26 mouse cellular contexts compared by ENCODE assay signal in the genomic region with DNA sequence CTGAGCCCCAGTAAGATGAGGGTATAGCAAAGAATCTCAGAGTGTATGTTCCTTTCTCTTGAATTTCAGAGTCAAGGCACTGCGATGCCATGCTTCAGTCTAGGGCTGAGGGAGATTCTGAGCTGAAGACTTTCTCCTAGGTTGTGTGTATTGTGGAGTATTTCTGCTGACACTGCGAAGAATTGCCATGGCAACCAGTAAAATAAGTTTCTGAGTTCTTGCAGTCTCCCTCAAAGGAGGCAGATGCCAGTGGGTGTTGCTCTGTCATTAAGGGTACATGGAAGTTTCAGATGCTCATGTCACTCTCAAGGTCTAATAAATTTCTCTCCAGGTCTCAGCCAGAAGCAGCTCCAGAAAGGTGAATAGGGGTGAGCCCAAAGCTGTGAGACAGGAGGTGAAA. TPM values are rescaled to one million over a fixed set of nuclear protein-coding genes. Genes with fewer than 3 reads are reported as not detected.
A peak's percentile ranks its signal among the peaks of the same experiment; 100 is the strongest.
DNase-seq lines count a peak whose midpoint lies in the region; ATAC-seq and TF ChIP-seq lines count a peak whose summit lies in the region.
"Had no signal": no experiment of that assay in that cellular context is flagged by ENCODE, and none has a peak within 500 bp of the region (broad histone marks: within the 10 kb centered on the region; RNA-seq: fewer than 3 reads in every experiment).

No protein-coding gene starts in this region.

- H3K9me3 ChIP-seq in CH12.LX (replicated peaks; ENCODE audit: low read length): peaks cover 3% of the 10 kb centered on the region
- H3K9me3 ChIP-seq: embryonic facial prominence, embryonic 12.5 days; embryonic facial prominence, embryonic 15.5 days; forebrain, embryonic 15.5 days; hindbrain, embryonic 10.5 days; hindbrain, embryonic 13.5 days; intestine, embryonic 15.5 days had no signal

- peaks cover 0 to 14% of the 10 kb centered on the region in 2 experiments; a peak in 3 of 4 replicates for H3K4me1 ChIP-seq in CH12.LX (ENCODE audit: control insufficient read depth in 1 of 2, insufficient read depth in 2 of 2)
- H3K4me1 ChIP-seq in cortical plate, adult 2 months (ENCODE audit: control insufficient read depth, insufficient read depth, low read length): peaks cover 8% of the 10 kb centered on the region; the same call in 1 of the 2 replicates

- no peaks in the 10 kb centered on the region for H3K27me3 ChIP-seq in CH12.LX (replicated peaks)
- H3K27me3 ChIP-seq: embryonic facial prominence, embryonic 12.5 days; embryonic facial prominence, embryonic 15.5 days; forebrain, embryonic 15.5 days; hindbrain, embryonic 13.5 days; intestine, embryonic 15.5 days had no signal

- dilution Hi-C loops in CH12.LX (cut with MboI; ENCODE audit: extremely low pct_ligation_motif_present, extremely low pct_unique_long_range_greater_than_20kb, low sequenced_read_pairs): no loop called here

- in situ Hi-C loops in CH12.LX (cut with MboI; ENCODE audit: low pct_ligation_motif_present, low pct_unique_long_range_greater_than_20kb, low sequenced_read_pairs): no loop called here

- TF ChIP-seq EP300 in CH12.LX (IDR thresholded peaks at IDR 0.05; ENCODE audit: low read length): no peak

- no peaks in the 10 kb centered on the region for H3K36me3 ChIP-seq in CH12.LX (replicated peaks in 1 of 2; ENCODE audit: control insufficient read depth in 1 of 2, insufficient read depth in 1 of 2, low read length in 1 of 2)
- H3K36me3 ChIP-seq: embryonic facial prominence, embryonic 12.5 days; embryonic facial prominence, embryonic 15.5 days; forebrain, embryonic 15.5 days; hindbrain, embryonic 10.5 days; hindbrain, embryonic 13.5 days; intestine, embryonic 15.5 days had no signal

- DNase-seq in frontal cortex, postnatal 36 days (ENCODE audit: low spot score in 2 of 2): peak; percentile 43 to 60
- no peak for DNase-seq in frontal cortex, postnatal 14 days (ENCODE audit: low spot score in 2 of 2)
- DNase-seq in left cerebral cortex, adult 9 months (ENCODE audit: low spot score in 2 of 2): peak; percentile 51 to 58
- no peak for DNase-seq in left cerebral cortex, adult 8-10 months (ENCODE audit: low spot score in 2 of 2)
- no peak for DNase-seq in CH12.LX (ENCODE audit: extremely low read depth)
- DNase-seq: adrenal gland, adult 2 months; adrenal gland, postnatal 25 days; B cell, adult 2 months; cerebellum, adult 18-20 months; cerebellum, adult 9-10 months; cerebellum, postnatal 14 days; gastrocnemius, postnatal 10 days; gastrocnemius, postnatal 36 days; heart, adult 11 months; heart, postnatal 36 days had no signal

- no peak overlapping the region for H3K27ac ChIP-seq in CH12.LX (ENCODE audit: insufficient read depth, low read depth)
- H3K27ac ChIP-seq in cortical plate, adult 2 months (ENCODE audit: insufficient read depth, low read length): 0 out of 2 replicates have a peak overlapping the region, but pooled peaks have one; percentile 21
- H3K27ac ChIP-seq: embryonic facial prominence, embryonic 12.5 days; embryonic facial prominence, embryonic 15.5 days; forebrain, embryonic 15.5 days; hindbrain, embryonic 10.5 days; hindbrain, embryonic 13.5 days; intestine, embryonic 15.5 days had no signal

- ATAC-seq in granulocyte monocyte progenitor cell, adult 5-6 weeks (replicated peaks; ENCODE audit: poor library complexity, severe bottlenecking): no peak
- ATAC-seq: forebrain, embryonic 15.5 days; hindbrain, embryonic 16.5 days; intestine, embryonic 15.5 days had no signal

- TF ChIP-seq CTCF in CH12.LX (conservative IDR thresholded peaks at IDR 0.05 in 1 of 2, IDR thresholded peaks at IDR 0.05 in 1 of 2; ENCODE audit: low read depth in 2 of 2, low read length in 2 of 2): no peak
- TF ChIP-seq CTCF in cortical plate, adult 2 months (IDR thresholded peaks at IDR 0.05; ENCODE audit: extremely low read depth, insufficient read depth, low read length): no peak

- no peak for TF ChIP-seq RAD21 in CH12.LX (IDR thresholded peaks at IDR 0.05; ENCODE audit: low read depth, low read length)

- H3K4me3 ChIP-seq in CH12.LX (replicated peaks in 1 of 3; ENCODE audit: low read depth in 2 of 3, low read length in 2 of 3, poor library complexity in 1 of 3): no peak overlapping the region
- H3K4me3 ChIP-seq in cortical plate, adult 2 months (ENCODE audit: insufficient read depth, low read length): no peak overlapping the region
- H3K4me3 ChIP-seq: embryonic facial prominence, embryonic 12.5 days; embryonic facial prominence, embryonic 15.5 days; forebrain, embryonic 15.5 days; hindbrain, embryonic 10.5 days; hindbrain, embryonic 13.5 days; intestine, embryonic 15.5 days had no signal

- H3K4me2 ChIP-seq in CH12.LX (ENCODE audit: insufficient read depth, low read depth, poor library complexity, severe bottlenecking): no peak overlapping the region
- H3K4me2 ChIP-seq: embryonic facial prominence, embryonic 12.5 days; embryonic facial prominence, embryonic 15.5 days; forebrain, embryonic 15.5 days; heart, embryonic 11.5 days; hindbrain, embryonic 13.5 days; intestine, embryonic 15.5 days had no signal

- H3K79me2 ChIP-seq in CH12.LX (replicated peaks; ENCODE audit: control insufficient read depth, extremely low read depth, insufficient read depth, poor library complexity, severe bottlenecking): 0 out of 2 replicates have a peak, but pooled peaks cover 2% of the 10 kb centered on the region

- H3K9ac ChIP-seq in CH12.LX (ENCODE audit: insufficient read depth, low read depth): no peak overlapping the region
- H3K9ac ChIP-seq: embryonic facial prominence, embryonic 12.5 days; embryonic facial prominence, embryonic 15.5 days; forebrain, embryonic 15.5 days; hindbrain, embryonic 13.5 days; intestine, embryonic 15.5 days had no signal

- TF ChIP-seq POLR2A in CH12.LX (IDR thresholded peaks at IDR 0.05; ENCODE audit: low read depth, low read length): no peak
- 0 out of 2 replicates have a peak, but pooled peaks have one; percentile 11 for TF ChIP-seq POLR2A in cortical plate, adult 2 months (IDR thresholded peaks at IDR 0.05; ENCODE audit: extremely low read depth, insufficient read depth, low read length)

TF ChIP-seq in CH12.LX, 34 proteins besides CTCF, POLR2A, EP300 and RAD21:
- 0 out of 2 replicates have a peak, but pooled peaks have one; percentile 23 for TF ChIP-seq MAFK (IDR thresholded peaks at IDR 0.05; ENCODE audit: insufficient replicate concordance, low read length)
- TF ChIP-seq JUND (conservative IDR thresholded peaks at IDR 0.05; ENCODE audit: low read depth, low read length): no peak

RNA-seq across cellular contexts. Expression of gene Syn3, which starts 3.4 kb away (rescaled TPM):
- 10 to 100 TPM; 26.7 to 30.5 (median 29.9) TPM for total RNA-seq in left cerebral cortex, adult 8-10 months (2022)
- total RNA-seq in CH12.LX (2012; rRNA removed) (3.7 and 8.9 TPM in 2 replicates), CH12.LX (2014; rRNA removed) (2.6 and 2.8 TPM in 2 replicates)
- 5.6 and 5.9 TPM in 2 replicates for polyA plus RNA-seq in CH12.LX (2012; ENCODE audit: insufficient read length, low read depth)
- polyA plus RNA-seq in cortical plate, adult 2 months (2012; rRNA removed): 7.1 and 7.5 TPM in 2 replicates
- 0.15 and 3.9 TPM in 2 replicates for total RNA-seq in granulocyte monocyte progenitor cell, adult 5-6 weeks (2014; fragmentation: Nextera tagmentation)
- total RNA-seq in granulocyte monocyte progenitor cell, adult 5-6 weeks (2017): 0.26 and 0.31 TPM in 2 replicates
- total RNA-seq: MEL had no signal

Comparison
In these comparisons a context has a peak if more than half of its experiments do, and no peak if none do; other contexts are left out.
1. DNase-seq: peak in frontal cortex, postnatal 36 days (2 of 2) and left cerebral cortex, adult 9 months (2 of 2); none in frontal cortex, postnatal 14 days (0 of 2), left cerebral cortex, adult 8-10 months (0 of 2) and CH12.LX (single experiment).